Mouse (Mus musculus) gastrocnemius, postnatal 36 days (tissue): ENCODE data around the gene Eri3. TPM values are rescaled to one million over a fixed set of nuclear protein-coding genes. Genes with fewer than 3 reads are reported as not detected.

Experiments used
- DNase-seq, 2 experiments: peaks; one replicate each; pipeline ENCODE4 v3.0.0; 2022
- intact Hi-C: fragments of 180-260 bp; cut with DNase I; formaldehyde crosslinking; loops from one replicate; pipeline ENCODE4 v1.15.1; 2025
- microRNA-seq, 2 experiments: library from miRNA; unstranded; fragments of <30 nt; microRNA quantifications; one replicate each; pipeline ENCODE4 v1.2.0; 2021
- total RNA-seq, 2 experiments: library from RNA; stranded (reverse); gene quantifications; 2 replicates each; pipeline ENCODE4 v1.2.3; 2021

The Eri3 gene
- total RNA-seq, 2 experiments from 2014 or later, result 78.4 to 92.3 TPM

- DNase-seq, result no peak
These were observed 155.2 kb downstream of the Eri3 start for GRCm38 (mm10) chr4:117705361-117705760.

GRCm38 (mm10) chr4:117708780-117709550 lies 158.8 kb downstream of the Eri3 start:
- intact Hi-C loops, result loop anchor here (10.0 kb wide), 2 partner anchors 66 to 376 kb away; no protein-coding TSS in a partner anchor
- DNase-seq, result no peak

More at GRCm38 (mm10) chr4:117705361-117705760, 155.2 kb downstream of the Eri3 start:
- intact Hi-C loops, result loop anchor here (10.0 kb wide), 2 partner anchors 69 to 379 kb away; no protein-coding TSS in a partner anchor

GRCm38 (mm10) chr4:117712314-117712713 lies 162.1 kb downstream of the Eri3 start:
- intact Hi-C loops, result loop anchor here (10.0 kb wide), 1 partner anchor 152 kb away; no protein-coding TSS in a partner anchor
- DNase-seq, result no peak

GRCm38 (mm10) chr4:117713303-117714098 lies 163.3 kb downstream of the Eri3 start:
- no peak for DNase-seq

More at GRCm38 (mm10) chr4:117713303-117714098, 163.3 kb downstream of the Eri3 start:
- intact Hi-C loops, result loop anchor here (10.0 kb wide), 1 partner anchor 151 kb away; no protein-coding TSS in a partner anchor

Small RNA genes lying within 50 kb of the gene (microRNA-seq; reads per million reads assigned to microRNA genes)
- 0 reads per million in 2 experiments for gene Gm25559

Other genes starting within 250 kb of the Eri3 start
- gene Rnf220, start 53.3 kb upstream of the Eri3 start, total RNA-seq, result 10 to 100 TPM; 43.5 to 46.1 TPM
- 10 to 100 TPM; 14.4 to 16.2 TPM for gene Dmap1, start 131.9 kb downstream of the Eri3 start, total RNA-seq
- gene Gm12845, start 174.0 kb downstream of the Eri3 start, total RNA-seq, result not detected
- not detected for gene Klf17, start 215.3 kb downstream of the Eri3 start, total RNA-seq